Mouse (Mus musculus): ENCODE measurements around the gene Slc22a15.
"Not testable (repeated sequence)": the region's sequence is repeated elsewhere in the genome, so short reads cannot be mapped to it uniquely, and the experiment has no call there.

Gene Slc22a15

DNA sequence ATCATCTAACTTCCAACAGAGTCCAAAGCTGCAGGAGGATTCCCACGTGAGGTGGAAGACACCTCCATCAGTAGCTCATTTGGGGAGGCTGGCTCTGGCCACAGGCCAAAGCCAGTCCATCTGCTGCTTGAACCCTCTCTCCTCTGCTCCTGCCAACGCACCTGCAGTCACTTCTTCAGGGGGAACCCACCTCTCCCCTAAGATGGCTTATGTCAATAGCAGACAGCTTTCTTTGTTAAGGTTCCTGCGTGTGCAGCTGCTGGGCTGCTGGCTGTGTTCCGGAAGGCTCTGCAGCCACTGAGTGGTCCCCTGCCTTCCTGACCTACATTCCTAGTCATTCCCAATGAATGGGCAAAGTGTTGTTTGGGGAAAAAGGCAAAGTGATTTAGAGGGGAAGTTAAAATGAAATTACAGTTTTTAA, 57.2 kb downstream of the Slc22a15 start:
- no peak for DNase-seq (ENCODE audit: low spot score in 2 of 2)

GRCm38 (mm10) chr3:101861856-101862255, 62.4 kb downstream of the Slc22a15 start:
- no peak for DNase-seq (ENCODE audit: low spot score in 2 of 2)

DNA sequence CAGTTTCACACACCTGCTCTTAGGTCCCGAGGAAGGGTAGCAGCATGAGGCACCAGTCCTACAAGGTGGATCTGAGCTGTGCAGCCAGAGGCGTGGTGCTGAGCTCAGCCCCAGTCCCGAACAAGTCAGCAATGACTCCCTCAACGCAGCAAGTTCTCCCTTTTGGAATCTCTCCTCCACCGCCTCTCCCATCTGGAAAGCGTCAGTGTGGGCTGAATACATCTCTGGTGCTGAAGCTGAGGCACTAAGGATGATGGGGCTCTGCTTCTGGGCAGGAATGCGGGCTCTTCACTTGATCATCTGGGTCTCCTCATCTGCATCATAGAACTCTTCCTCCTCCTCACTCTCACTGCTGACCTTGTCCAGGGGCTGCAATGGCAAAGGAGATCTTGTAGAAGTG, 64.1 kb downstream of the Slc22a15 start:
- no peak for DNase-seq (ENCODE audit: low spot score in 2 of 2)

GRCm38 (mm10) chr3:101859740-101860139, 64.5 kb downstream of the Slc22a15 start:
- no peak for DNase-seq (ENCODE audit: low spot score in 2 of 2)

GRCm38 (mm10) chr3:101854075-101854474, 70.2 kb downstream of the Slc22a15 start:
- no peak for DNase-seq (ENCODE audit: low spot score in 2 of 2)

DNA sequence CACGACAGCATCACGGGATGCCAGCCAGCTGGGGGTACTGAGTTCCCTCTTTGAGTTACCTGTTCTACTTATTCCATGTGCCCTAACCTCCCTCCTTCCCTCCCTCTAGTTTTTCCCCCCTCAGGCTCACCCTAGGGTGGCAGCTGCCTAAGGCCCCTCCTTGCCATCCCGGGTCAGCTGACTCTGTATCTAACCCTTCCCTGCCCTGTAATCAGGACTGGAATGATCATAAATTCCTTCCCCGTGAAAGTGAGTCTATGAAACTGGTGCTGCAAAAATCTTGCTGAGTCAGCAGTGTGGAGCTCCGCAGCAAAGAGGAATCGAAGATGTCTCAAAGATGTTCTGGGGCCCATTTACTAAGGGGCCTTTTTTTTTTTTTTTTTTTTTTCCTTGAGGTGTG, 72.9 kb downstream of the Slc22a15 start:
- DNase-seq (ENCODE audit: low spot score in 2 of 2), result no peak

DNA sequence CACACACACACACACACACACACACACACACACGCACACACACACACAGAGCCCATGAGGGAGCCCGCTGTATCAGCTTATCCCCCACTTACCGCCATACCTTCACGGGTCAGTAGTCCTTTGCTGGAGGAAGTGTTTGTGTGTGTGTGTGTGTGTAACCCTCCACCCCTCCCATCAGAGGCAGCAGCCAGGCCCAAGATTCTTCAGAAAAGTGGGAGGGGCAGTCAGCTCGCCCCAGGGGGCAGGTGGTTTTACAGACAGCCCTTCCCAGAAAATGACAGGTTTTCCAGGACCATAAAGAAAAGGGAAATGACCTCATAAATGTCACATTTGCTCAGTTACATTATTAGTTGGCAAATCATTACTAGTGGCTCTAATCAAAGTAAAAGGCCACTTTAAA, 75.4 kb downstream of the Slc22a15 start, which contains the start of gene Mab21l3:
Gene Mab21l3 (minus strand): TSS at position 144 of the 400 bp plus-strand sequence.
- no peak for DNase-seq (ENCODE audit: low spot score in 2 of 2)

DNA sequence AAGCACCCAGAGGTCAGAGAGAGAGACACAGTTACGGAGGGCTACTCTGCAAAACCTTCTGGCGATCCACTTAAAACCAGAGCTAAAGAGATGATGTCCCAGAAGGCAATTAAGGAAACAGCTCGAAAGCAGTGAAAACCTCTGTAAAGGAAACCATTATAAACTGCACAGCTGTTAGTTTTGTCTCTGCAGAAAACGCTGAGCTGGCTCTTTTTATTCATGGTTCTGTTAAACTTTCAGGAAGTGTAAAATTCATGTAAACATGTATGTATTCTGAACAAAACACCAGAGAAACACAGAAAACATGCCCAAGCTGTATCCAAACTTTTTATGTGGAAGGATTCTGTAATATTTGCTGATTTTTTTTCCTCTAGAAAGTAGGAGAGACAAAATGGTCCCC, 78.2 kb downstream of the Slc22a15 start:
- DNase-seq (ENCODE audit: low spot score in 2 of 2), result no peak

GRCm38 (mm10) chr3:101842372-101843094, 81.7 kb downstream of the Slc22a15 start:
- DNase-seq (ENCODE audit: low spot score in 2 of 2), result no peak

GRCm38 (mm10) chr3:101839327-101839726, 84.9 kb downstream of the Slc22a15 start:
- DNase-seq (ENCODE audit: low spot score in 2 of 2), result no peak

DNA sequence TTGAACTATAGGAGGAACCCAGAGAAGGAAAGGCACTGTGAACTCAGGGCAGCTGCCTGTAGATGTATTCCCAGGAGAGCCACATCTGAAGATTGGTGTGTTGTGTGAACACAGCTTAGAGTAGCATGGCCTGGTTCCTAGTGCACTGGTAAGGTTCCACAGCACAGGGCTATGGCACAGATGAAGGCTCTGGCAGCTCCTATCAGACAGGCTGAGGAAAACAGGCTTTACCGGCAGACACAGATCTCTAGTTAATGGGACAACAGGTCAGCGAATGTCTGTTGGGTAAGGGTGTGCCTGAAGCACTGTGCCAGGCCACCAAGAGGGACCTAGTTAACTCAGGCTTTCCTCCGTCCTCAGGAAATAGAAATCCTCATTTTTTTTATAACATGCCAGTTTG, 87.3 kb downstream of the Slc22a15 start:
- DNase-seq (ENCODE audit: low spot score in 2 of 2), result peak in 1 of 2 experiments; percentile 44

DNA sequence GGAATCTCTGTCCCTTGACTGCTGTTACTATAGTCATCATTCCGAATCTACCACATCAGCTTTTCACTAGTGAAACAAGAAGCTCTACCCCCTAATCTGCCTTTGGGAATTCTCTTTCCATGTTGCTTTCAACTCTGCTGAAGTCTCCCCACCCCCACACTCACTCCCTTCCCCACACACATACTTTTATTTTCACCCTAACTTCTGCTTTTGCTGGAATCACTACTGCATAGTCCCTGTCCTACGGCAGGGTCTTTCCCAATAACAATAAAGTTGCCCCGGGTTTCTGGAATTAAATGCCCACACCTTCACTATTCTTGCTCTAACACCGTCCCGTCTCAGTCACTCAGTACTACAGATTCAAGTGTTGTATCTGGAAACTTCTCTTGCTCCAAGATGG, 87.7 kb downstream of the Slc22a15 start:
- DNase-seq (ENCODE audit: low spot score in 2 of 2), result no peak

DNA sequence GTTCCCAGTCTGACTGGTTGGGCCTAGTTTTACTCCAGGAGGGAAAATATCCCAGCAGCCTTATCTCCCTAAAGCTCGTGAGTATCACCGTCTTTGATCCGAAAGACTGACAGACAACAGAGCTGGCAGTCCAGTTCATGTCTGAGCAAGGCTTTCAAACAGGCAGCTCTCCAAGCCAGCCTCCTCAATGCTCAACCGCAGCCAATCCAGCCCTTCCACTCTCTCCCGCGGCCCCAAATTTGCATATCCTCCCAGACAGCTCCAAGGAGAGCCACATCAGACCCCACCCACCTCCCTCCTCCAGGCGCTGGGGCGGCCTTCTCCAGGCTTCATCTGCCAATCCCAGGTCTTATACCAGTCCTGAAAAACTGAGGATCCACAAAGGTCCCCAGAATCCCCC, 88.2 kb downstream of the Slc22a15 start:
- DNase-seq (ENCODE audit: low spot score in 2 of 2), result peak; percentile 76 to 85

DNA sequence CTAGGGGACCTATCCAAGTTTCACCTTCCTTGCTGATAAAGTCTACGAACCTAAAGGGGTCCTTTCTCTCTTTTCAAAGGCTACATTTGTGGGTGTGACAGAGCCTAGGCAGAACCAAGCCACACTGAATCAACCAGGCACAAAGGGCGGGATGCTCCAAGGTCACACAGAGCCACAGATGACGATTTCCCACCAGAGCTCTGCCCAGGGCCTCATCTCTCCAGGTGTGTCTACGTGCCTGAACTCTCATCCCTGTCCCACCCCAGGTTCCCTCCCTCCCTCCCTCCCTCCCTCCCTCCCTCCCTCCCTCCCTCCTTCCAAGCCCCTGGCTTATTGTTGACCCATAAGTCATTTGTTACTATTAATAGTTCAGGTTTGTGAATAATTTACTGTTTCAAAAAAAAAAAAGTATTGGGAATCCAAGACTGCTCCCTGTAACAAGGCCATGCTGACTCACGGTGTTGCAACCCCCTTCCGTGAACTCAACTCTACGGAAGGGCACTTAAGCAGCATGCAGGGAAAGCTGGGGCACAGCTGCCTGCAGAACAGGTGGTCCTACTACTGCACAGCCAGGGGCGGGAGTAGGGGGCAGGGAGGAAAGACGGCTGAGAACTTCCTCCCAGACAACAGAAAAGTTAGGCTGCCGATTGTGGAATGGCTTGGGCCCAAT, 92.9 kb downstream of the Slc22a15 start:
- no peak for DNase-seq (ENCODE audit: low spot score in 2 of 2)

DNA sequence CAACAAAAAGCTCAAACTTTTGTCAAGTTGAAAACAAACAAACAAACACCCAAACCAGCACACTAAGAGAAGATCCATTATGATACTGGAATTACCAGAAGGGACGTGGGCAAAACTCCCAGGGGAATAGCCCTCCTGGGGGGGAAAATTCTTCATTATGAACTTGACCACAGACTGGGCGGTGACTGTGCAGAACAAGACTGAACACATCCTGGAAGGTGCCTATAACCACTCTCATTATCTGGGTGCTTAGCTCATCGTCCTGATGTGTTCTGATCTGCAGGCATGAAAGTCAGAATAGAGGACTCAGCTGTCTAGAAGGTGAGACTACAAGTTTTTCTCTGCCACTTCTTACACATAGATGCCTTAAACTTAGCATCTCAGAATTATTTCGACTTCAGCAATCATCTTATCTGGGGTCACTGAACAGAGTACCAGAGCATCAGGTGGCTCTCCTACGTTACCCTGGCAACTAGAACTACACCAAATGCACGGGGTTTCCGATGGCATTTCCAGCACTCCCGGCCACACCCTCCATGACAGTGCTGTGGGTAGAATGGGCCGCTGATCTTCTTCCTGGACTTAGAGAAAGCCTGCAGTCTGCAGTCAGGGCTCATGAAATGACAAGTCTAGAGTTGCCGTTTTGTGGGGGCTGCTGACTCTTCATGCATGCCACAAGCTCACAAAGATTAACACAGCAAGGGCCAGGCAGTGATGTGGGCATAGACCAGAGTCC, 94.2 kb downstream of the Slc22a15 start:
- no peak for DNase-seq (ENCODE audit: low spot score in 2 of 2)

GRCm38 (mm10) chr3:101828595-101828994, 95.7 kb downstream of the Slc22a15 start:
- no peak for DNase-seq (ENCODE audit: low spot score in 2 of 2)

GRCm38 (mm10) chr3:101827220-101827715, 97.0 kb downstream of the Slc22a15 start:
- DNase-seq (ENCODE audit: low spot score in 2 of 2), result no peak

GRCm38 (mm10) chr3:101824338-101824737, 99.9 kb downstream of the Slc22a15 start:
- no peak for DNase-seq (ENCODE audit: low spot score in 2 of 2)

- DNase-seq (ENCODE audit: low spot score in 2 of 2), result no peak
Measured at GRCm38 (mm10) chr3:101822052-101822451, 102.2 kb downstream of the Slc22a15 start.

GRCm38 (mm10) chr3:101820708-101821107, 103.5 kb downstream of the Slc22a15 start:
- not testable (repeated sequence) for DNase-seq (ENCODE audit: low spot score in 2 of 2)

GRCm38 (mm10) chr3:101816006-101816405, 108.2 kb downstream of the Slc22a15 start:
- peak in 1 of 2 experiments; percentile 82 for DNase-seq (ENCODE audit: low spot score in 2 of 2)

DNA sequence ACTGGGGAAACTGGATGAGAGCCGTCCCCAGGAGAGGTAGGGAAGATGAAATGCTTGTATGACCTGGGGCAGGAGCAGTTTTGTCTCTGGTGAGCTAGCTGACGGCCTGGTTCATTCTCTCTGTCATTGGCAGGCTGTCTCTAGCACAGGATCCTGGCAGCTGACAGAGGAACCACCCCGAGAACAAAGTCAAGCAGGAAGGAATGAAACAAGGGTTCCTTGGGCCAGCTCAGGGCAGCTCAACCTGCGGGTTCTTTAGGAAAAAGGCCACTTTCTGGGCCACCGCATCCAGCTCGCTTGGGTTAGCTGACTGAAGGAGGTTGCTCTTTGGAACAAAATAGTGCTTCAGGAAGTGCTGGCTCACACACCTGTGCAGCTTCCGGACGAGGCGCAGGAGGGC, 109.5 kb downstream of the Slc22a15 start:
- DNase-seq (ENCODE audit: low spot score in 2 of 2), result no peak
